Mouse (Mus musculus): ENCODE data around the gene Mbnl1.
A peak's percentile ranks its signal among the peaks of the same experiment; 100 is the strongest.

Gene Mbnl1

DNA sequence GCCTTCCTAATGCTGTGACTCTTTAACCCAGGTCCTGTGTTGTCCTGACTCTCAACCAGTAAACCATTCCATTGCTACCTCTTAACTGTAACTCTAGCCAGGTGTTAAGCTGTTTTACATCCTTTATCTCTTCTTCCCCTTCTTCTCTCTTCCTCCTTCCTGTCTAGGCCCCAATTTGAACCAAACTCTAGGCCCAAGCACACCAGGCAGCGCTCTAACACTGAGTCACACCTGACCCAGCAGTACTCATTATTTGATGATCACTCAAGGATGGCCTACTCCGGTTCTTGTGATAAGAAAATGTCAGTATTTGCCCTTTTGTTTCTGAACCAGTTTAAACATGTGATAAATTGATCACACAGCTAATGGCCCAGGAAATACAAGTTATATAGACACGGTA, 92.6 kb downstream of the Mbnl1 start:
- peak; percentile 58 to 84 for DNase-seq (ENCODE audit: inconsistent age in 2 of 2, low spot score in 1 of 2)

DNA sequence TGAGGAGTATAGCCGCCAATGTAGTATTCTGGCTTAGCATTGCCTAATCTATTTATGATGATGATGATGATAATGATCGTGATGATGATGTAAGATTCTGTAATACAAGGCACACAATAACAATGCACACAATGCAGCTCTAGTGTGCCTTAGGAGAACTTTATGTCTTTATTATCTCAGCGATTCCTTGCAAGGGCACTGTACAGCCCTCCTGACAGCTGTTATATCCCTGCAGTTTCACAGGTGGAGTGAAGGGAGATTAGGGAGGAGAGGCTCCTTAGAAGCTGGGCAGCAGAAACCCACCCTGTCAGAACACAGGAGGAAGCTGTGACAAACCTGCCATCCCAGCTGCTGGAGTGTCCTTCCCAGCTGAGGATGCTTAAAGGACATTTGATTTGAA, 93.3 kb downstream of the Mbnl1 start:
- no peak for DNase-seq (ENCODE audit: inconsistent age in 2 of 2, low spot score in 1 of 2)

DNA sequence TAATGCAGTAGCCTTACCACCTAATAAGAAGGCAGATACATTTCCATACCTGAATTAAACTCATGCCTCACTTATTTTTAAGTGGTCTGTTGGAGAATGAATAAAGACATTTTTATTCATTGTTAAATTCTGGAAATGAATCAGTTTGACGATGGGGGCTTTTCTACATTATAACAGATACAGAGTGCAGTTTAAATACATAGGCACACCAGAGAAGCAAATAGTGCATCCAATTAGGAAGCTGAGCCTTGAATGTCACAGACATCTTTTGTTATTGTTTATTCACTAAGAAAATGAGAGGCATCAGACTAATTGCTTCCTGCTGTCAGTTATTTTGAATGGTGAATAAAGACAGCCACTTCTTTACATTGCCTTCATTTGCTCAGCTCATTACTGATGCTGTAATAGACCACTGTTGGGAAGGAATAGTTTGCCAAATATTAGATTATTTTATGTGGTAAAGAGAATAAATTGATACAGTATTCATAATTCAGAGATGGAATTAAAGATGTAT, 95.6 kb downstream of the Mbnl1 start:
- DNase-seq (ENCODE audit: inconsistent age in 2 of 2, low spot score in 1 of 2), result no peak

DNA sequence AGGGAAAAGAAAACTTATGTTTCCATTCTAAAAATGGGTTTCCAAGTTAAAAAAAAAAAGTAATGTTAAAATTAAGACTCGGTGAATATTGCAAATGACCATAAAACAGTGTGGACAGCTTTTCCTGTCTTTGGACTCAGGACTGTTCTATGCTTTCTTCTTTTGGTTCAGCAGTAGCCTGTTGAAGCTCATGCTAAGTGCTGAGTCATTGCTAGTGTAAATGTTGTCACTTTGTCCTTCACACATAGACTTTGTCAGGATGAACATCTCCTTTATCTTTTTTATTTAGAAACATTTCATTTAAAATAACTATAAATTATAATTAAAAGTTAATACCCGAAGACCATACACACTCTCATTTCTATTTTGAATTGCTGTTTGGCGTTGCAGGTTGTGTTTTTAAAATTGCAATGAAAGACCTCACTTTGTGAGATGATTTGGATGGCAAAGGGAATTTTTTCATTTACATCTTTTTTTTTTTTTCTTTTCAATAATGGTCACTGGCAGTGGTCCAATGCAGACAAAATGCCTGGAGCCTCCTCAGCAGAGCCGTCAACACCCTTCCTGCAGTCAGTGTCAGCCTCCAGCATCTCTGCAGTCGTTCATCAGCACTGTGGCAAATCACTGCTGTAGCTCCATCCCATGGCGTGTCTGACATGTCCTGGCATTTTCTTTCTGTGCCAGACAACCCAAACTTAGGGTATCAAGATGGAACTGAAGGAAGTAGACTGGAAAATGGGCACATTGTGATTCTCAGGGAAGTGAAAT, 96.4 kb downstream of the Mbnl1 start:
- DNase-seq (ENCODE audit: inconsistent age in 2 of 2, low spot score in 1 of 2), result no peak

DNA sequence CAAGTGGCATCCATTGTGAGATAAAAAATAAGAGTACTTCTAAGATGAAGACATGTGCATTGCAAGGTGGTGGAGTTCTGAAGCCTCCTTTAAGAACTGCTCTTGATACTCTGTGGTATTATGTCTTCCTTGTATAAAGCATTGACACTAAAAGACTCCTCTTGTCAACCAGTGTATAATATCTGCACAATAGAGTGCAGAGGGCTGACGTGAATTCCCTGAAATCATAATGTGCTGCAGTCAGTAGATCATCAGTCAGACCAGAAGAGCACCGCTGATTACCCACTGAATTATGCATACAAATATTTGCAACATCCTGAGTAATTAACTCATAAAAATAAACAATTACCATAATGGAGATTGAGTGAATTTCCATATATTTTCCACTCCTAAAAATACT, 97.2 kb downstream of the Mbnl1 start:
- no peak for DNase-seq (ENCODE audit: inconsistent age in 2 of 2, low spot score in 1 of 2)

DNA sequence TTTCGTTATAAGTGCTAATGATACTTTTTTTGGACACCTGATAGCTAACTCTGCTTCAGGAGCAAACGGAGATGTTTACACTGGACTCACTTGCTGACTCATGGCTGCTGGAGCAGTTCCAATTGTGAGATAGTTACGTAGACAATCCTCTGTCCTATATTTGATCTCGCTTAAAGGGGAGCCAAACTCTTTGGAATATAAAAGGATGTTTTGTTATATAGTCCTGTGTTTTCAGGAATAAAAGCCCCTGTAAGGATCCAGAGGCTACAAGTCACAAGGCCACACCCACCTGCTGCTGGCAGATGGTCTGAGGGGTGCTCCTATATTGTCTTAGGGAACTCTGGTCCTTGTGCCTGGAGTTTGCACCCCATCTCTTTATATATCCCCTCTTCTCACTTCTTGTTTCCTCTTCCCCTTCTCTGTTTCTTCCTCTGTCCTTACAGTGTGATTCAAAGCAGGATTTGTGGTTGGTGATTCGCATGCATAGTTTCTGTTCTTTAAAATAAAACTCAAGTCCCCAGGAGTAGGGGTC, 97.9 kb downstream of the Mbnl1 start:
- peak; percentile 83 to 94 for DNase-seq (ENCODE audit: inconsistent age in 2 of 2, low spot score in 1 of 2)

DNA sequence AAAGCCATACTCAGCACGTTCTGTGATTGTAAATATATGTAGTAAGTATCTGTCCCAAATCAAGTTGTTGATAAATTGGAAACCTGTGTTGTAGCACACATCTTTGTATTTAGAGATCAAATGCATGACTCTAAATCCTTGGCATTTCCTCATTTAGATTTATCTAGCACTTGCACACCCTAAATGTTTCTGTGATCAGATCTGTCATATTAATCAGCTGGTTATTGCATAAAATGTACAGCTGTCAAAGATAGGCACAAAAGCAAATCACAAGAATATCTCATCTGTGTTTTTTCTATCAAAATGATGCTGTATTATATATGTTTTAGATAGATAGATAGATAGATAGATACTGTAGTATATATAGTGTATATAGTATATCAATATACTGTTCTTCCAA, 98.9 kb downstream of the Mbnl1 start:
- DNase-seq (ENCODE audit: inconsistent age in 2 of 2, low spot score in 1 of 2), result no peak

DNA sequence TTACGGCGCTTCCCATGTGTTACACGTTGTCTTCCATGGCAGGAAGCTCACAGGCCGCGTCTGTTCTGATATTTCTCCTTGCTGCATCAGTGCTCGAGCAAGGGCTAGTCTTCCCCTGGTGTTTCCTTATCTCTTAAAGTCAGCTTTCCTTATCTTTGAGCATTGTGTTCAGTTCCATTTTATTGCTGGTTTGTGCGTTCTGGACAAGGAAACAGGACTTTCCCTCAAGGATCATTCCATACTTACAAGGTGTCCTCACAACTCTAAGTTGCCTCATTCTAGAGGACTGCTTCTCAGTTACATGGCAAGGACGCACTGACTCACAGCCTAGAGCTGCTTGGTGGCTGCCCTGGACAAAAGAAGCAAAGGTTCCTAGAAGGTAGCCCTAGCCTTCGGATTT, 101.6 kb downstream of the Mbnl1 start:
- peak in 1 of 2 experiments; percentile 83 for DNase-seq (ENCODE audit: inconsistent age in 2 of 2, low spot score in 1 of 2)

DNA sequence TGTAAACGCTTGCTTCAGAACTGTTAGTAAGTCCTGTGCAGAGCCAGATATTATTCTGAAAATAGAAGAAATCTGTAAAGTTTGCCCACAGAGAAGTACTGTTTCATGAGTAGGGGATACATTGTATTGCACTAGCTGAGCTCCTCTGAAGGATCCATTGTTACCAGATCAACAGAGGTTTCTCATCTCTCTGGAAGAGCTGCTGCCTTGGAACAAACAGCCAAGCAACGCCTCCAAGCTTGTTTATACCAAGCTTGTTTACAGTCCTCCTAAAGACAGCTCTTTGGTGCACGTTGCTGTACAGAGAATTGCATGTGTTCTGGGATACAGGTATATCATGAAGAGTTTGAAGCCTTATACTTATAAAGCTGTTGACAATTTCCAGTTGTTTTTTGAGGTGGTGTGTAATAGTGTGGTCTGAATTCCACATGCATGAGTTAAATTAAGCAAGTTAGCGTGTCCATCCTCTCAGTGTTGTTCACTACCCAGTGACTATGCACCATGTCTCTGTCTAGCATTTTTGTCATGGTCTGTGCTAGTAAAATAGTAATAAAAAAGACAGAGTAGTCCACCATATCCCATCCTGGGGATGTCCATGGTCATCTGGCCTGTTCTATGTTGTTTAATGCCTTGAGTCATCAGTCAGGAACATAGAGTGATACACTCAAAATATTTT, 102.4 kb downstream of the Mbnl1 start:
- no peak for DNase-seq (ENCODE audit: inconsistent age in 2 of 2, low spot score in 1 of 2)

DNA sequence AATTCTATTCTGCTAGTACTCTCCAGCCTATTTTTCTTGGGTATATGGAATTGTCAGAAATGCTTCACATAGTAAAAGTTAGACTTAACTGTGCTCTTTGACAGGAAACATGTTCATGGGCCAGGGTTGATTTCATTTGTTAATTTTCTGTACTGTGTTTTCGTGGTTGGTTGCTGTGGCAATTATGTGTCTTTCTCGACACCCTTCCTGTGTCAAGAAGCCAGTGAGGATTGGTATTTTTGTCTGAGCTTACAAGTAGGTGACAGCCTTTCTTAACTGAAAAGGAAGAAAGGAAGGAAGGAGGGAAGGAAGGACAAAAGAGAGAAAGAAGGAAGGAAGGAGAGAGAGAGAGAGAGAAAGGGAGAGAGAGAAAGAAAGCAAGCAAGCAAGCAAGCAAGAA, 103.3 kb downstream of the Mbnl1 start:
- no peak for DNase-seq (ENCODE audit: inconsistent age in 2 of 2, low spot score in 1 of 2)

DNA sequence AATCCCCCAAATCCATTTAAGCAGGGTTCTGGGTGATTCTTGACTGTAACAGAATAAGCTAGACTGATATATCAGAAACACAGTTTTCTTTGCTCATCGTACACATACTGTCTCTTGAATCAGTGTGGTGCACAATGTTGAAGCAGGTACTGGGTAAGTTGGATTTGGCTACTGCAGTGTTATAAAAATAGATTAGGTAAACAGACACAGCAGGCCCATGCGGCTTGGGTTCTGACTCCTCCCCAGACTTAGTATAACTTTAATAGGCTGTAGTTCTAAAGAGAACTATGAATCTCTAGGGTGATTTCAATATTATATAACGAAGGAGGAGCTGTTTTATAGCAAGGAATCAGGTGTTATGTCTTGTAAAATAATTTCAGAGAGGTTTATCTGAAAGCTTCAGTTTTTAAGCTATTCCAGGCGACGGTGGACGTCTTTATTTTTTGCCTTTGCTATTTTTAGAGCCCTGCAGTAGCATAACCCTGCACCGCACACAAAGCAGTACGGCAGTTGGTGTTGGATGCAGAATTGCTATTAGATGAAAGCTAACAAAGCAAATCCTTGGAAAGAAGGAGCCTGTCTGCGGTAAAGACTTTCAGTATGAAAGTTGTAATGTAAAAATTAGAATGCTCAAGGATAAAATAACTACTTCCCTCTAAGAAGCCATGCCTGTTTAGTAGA, 103.9 kb downstream of the Mbnl1 start:
- peak in 1 of 2 experiments; percentile 75 for DNase-seq (ENCODE audit: inconsistent age in 2 of 2, low spot score in 1 of 2)

DNA sequence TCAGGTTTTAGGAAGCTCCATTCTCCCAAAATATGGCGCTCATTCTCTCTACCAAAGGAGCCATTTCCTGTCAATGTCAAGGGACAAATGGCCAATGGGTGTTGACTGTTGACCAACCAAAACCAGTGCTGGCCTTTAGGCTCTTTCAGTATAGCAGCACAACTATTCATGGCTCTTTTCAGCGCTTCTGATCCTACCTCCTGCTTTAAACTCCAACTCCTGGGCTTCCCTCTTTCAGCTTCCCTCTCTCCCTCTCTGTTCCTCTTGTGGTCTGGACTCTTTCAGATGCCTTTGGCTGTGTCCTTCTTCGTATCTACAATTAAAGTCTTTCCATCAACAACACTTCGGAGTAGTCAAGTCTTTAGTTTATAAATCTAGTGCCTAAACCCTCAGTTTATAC, 107.2 kb downstream of the Mbnl1 start:
- no peak for DNase-seq (ENCODE audit: inconsistent age in 2 of 2, low spot score in 1 of 2)

DNA sequence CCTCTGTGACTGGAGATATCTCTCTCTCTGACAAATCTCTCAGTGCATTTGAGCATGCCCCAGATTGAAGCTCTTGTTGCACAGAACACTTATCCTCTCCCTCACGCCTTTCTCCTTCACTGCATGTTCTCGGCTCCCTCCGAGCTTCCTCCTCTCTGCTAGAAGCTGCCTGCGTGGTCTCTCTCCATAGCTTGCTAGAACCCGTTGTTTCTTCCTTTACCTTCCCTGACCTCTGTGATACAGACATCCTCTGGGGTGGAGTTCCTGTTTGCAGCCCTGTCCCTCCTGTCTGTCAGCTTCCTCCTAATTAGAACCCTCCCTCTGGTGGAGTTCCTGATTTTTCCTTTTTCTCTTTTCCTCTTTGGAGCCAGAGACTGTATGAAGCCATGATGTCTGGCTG, 108.1 kb downstream of the Mbnl1 start:
- no peak for DNase-seq (ENCODE audit: inconsistent age in 2 of 2, low spot score in 1 of 2)

DNA sequence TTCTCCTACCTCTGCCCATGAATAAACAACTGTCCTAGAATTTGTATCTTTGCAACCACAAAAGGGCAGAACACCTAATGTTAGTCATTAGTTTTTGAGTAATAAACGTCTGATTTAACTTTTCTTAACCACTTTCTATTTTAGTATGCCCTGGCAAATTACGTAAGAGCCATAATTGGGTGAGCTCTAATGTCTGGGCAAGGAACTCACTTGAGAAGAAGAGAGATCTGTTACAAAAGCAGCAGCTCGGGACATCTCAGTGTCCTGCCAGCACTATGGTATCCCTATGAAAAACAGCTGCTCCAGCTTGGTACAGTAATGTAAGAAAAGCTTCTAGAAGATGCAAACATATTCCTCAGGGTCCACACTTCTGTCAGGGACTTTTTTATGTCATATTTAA, 109.5 kb downstream of the Mbnl1 start:
- no peak for DNase-seq (ENCODE audit: inconsistent age in 2 of 2, low spot score in 1 of 2)

DNA sequence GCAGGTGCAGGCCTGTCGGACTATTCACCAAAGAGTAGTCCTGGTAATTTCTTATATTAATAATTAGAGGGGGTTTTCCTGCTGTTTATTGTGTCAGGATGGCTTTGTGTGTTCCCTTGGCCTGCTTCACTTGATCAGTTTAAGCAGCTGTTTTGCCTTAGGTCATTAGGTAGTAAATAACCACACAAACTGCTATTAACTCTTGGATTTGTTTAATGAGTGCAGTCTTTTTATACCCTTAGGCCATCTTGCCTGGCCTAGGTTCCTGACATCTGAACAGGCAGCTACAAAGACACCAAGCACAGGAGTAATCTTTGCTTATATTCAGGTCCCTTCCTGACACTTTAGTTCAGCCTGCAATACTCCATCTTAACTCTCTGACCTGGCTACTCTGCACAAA, 110.0 kb downstream of the Mbnl1 start:
- DNase-seq (ENCODE audit: inconsistent age in 2 of 2, low spot score in 1 of 2), result no peak

DNA sequence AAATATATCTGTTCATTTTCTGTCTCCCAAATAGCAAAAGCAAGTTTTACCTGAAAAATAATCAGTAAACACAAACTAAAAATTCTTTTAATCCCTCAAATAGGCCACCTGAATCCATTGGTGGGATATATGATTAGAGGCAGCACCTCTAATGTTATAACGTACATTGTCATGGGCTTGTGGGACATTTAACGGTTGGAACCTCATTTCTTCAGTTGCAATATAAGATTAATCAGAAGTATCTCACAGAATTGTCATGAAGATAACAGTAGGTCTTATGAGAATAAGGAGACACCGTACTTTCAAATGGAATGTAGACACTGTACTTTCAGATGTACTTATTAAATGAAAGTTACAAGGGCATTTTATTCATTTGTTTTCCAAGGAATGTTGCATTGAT, 112.1 kb downstream of the Mbnl1 start:
- DNase-seq (ENCODE audit: inconsistent age in 2 of 2, low spot score in 1 of 2), result no peak

DNA sequence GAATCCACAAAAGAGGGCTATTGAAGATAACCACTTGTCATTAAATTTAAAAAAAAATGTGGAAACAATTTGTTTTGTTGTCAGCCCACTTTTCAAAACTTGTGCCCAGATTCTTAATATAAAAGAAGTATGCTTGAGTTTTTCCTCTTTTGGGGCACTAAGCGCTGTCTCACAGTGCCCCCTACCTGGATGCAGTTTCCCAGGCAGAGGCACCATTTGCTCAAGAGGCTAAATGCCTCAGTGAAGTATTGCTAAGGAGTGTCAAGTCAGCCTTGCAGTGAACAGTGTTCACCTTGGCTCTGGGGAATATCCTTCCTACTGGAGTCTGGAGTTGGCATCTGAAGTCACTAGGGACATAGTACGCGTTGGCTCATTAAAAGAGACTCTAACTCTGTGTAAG, 113.4 kb downstream of the Mbnl1 start:
- DNase-seq (ENCODE audit: inconsistent age in 2 of 2, low spot score in 1 of 2), result peak in 1 of 2 experiments; percentile 74

DNA sequence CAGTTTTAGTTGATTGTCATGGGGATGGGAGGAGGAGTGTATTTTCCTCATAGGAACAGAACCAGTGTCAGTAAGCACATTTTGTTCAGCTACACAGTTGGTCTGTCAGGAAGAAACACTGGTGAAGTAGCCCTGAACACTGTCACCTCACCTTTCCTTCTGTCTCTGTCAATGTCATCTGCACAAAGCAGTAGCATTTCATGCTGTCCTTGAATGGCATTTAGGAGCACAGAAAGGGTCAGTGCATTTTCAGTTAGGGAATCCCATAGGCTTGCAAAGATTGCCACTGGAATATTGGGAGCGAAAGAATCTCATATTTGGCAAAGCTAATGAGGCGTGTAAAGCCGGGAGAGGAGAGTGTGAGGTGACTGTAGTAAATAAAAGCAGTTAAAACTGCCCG, 114.5 kb downstream of the Mbnl1 start:
- DNase-seq (ENCODE audit: inconsistent age in 2 of 2, low spot score in 1 of 2), result peak; percentile 20 to 62

DNA sequence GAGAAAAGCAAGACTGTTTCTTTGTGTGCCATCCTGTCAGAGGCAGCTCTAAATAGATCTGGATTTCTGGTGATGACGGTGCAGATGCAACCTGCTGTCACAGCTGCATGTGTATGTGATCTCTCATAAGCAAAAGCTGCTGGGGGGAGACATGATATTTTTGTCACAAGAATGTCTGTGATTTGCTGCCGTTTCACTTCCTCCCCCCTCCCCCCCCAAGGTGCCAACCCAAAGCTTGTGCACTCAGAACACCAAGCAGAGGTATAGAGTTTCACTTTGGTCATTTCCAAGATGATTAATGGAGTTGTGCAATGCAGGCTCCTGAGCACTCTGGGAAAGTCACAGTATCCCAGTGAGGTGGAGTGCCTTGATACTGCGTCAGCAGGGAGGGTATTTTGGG, 116.7 kb downstream of the Mbnl1 start:
- DNase-seq (ENCODE audit: inconsistent age in 2 of 2, low spot score in 1 of 2), result peak in 1 of 2 experiments; percentile 82

DNA sequence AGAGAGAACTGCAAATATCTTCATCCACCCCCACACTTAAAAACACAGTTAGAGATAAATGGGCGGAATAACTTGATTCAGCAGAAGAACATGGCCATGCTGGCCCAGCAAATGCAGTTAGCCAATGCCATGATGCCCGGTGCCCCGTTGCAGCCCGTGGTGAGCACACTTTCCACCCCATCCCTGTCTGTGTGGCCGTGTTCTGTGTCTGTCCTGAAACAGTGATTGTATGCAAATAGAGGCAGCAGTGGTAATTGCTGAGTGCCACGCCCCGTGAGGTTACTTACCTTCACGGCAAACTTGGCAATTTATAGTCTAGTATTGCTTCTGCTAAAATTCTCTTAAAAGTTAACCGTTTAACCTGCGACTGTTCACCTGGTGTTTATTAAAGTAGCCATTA, 123.0 kb downstream of the Mbnl1 start:
- DNase-seq (ENCODE audit: inconsistent age in 2 of 2, low spot score in 1 of 2), result peak in 1 of 2 experiments; percentile 31

DNA sequence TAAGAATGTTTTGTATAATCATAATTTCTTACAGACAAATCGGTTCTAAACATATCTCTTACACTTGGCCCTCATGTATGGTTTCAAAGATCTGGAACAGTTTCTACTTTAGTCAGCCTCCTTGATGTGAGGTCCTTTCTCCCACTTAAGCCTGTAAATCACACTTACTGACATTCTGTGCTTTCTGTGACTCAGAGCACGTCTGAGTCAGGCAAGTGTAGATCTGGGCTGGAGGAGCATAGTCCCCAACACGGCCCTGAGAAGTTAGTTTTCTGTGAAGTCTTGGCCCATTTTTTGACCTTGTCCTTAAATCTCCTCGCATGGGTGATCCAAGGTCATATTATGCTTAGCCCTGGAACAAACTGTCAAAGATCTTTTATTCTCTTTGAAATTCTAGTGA, 124.4 kb downstream of the Mbnl1 start:
- DNase-seq (ENCODE audit: inconsistent age in 2 of 2, low spot score in 1 of 2), result peak; percentile 86 to 93

DNA sequence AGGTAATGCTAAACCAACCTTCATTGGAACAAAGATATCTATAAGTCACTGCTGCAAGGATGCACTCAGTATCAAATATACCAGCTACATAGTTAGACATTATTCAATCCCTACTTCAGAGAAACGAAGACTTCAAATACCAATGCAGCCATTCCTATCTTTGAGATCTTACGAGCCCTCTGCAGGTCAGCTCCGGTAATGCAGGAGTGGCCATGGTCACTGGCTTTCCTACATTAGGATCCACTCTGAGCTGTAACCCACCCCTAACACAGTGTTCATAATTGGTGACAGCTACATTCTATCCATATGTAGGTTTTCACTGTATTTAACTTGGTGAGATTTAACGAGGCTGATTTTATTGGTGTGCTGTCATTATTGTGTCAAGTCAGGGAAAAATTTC, 129.1 kb downstream of the Mbnl1 start:
- DNase-seq (ENCODE audit: inconsistent age in 2 of 2, low spot score in 1 of 2), result peak; percentile 74 to 94
